Mouse (Mus musculus) liver, embryonic 14.5 days (tissue): ENCODE results near the gene Gpx3.

ENCODE experiments used
- CTCF ChIP-seq: IDR thresholded peaks from 2 replicates; pipeline ENCODE4 v1.5.1; 2016; ENCODE audit warnings: antibody characterized with exemption, low read depth, control low read depth
- EP300 ChIP-seq: IDR thresholded peaks from 2 replicates; pipeline ENCODE4 v1.6.1; 2016; ENCODE audit warnings: antibody characterized with exemption, low read depth

GRCm38 (mm10) chr11:54905931-54906330 is 3.7 kb downstream of the Gpx3 start:
- no peak for TF ChIP-seq CTCF
- no peak for TF ChIP-seq EP300
